Mouse (Mus musculus): ENCODE measurements around the gene B4galnt3.

GRCm38 (mm10) chr6:120174028-120174601 lies 120.2 kb downstream of the B4galnt3 start:
- TF ChIP-seq USF1 (IDR thresholded peaks at IDR 0.05; ENCODE audit: low read depth) (no peak), E2F4 (IDR thresholded peaks at IDR 0.05; ENCODE audit: insufficient read depth) (no peak), MYOG (IDR thresholded peaks at IDR 0.05; ENCODE audit: control insufficient read depth in 1 of 3, insufficient read depth in 1 of 3, insufficient read length in 2 of 3, low read depth in 2 of 3) (no peak), REST (IDR thresholded peaks at IDR 0.05; ENCODE audit: insufficient read depth, insufficient read length) (no peak), CEBPB (IDR thresholded peaks at IDR 0.05; ENCODE audit: insufficient read depth, poor library complexity, severe bottlenecking) (no peak), POLR2A (IDR thresholded peaks at IDR 0.05; ENCODE audit: insufficient read length, low read depth) (no peak), POLR2AphosphoS2 (IDR thresholded peaks at IDR 0.05; ENCODE audit: insufficient read length, low read depth) (no peak), MAX (IDR thresholded peaks at IDR 0.05; ENCODE audit: low read depth) (no peak), MYOD1 (IDR thresholded peaks at IDR 0.05; ENCODE audit: control insufficient read depth in 1 of 3, insufficient read length in 2 of 3, low read depth in 2 of 3) (no peak), TCF12 (IDR thresholded peaks at IDR 0.05; ENCODE audit: insufficient read depth, poor library complexity, severe bottlenecking) (no peak), SRF (IDR thresholded peaks at IDR 0.05; ENCODE audit: control insufficient read depth, insufficient read length, low read depth) (no peak), TCF3 (IDR thresholded peaks at IDR 0.05; ENCODE audit: insufficient read length, low read depth) (no peak)
